Mouse (Mus musculus): ENCODE measurements at regions not wholly inside any gene's neighbourhood (a gene's known extent, or its start where the extent isn't known, plus 50 kb on each side); places are given as distances from the start of the nearest gene placed in this dataset.

- no peak for TF ChIP-seq CTCF (IDR thresholded peaks at IDR 0.05)
- no peak for TF ChIP-seq EP300 (IDR thresholded peaks at IDR 0.05)
Observed at GRCm38 (mm10) chr13:59976425-59976824, 153.5 kb upstream of the Tut7 start.
